Mouse (Mus musculus) gastrocnemius, postnatal 25 days (tissue): ENCODE data around the gene Rbfox1. TPM values are rescaled to one million over a fixed set of nuclear protein-coding genes. Genes with fewer than 3 reads are reported as not detected.

Experiments used
- DNase-seq: peaks from one replicate; pipeline ENCODE4 v3.0.0; 2022
- total RNA-seq, 2 experiments: library from RNA; stranded (reverse); gene quantifications; 1 replicate in 1 of 2; 2 replicates in 1 of 2; pipeline ENCODE4 v1.2.3; 2021

The Rbfox1 gene
- total RNA-seq, 2 experiments from 2014 or later: 146 to 174 TPM

DNA sequence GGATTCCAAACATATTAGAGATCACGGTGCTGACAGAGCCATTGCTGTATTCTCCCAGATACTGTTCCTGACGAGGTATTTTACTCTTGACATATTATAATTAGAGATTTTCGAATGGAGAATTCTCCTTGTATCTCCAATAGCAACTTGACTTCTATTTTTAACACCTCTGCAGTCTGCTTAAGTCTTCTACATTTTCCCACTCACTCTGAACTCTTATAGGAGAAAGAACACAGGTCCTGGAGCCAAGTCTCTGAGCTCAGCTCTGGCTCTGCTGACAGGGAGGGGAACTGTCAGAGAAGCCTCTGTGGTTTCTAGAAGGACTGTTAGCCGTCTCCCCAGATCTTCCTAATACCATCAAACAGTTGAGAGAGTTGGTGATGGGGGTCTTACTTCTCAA lies 1344.1 kb downstream of the Rbfox1 start:
- no peak for DNase-seq

DNA sequence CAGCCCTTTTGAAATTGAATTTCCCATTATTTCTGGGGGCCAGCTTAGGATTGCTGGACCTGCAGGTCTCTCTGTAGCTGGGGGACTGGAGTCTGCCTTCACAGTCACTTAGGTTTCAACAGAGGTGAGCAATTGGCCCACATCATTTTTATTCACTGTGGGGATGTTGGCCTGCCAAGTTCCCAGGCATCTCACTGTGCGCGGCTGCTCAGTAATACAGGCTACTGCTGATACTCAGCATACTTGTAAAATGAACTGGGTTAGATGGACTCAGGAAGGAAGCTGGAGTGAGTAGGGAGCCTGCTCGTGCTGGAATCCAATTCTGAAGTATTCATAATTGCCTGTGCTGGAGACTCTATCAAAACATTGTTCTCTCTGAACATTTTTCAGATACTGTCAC lies 1356.5 kb downstream of the Rbfox1 start:
- DNase-seq: no peak

DNA sequence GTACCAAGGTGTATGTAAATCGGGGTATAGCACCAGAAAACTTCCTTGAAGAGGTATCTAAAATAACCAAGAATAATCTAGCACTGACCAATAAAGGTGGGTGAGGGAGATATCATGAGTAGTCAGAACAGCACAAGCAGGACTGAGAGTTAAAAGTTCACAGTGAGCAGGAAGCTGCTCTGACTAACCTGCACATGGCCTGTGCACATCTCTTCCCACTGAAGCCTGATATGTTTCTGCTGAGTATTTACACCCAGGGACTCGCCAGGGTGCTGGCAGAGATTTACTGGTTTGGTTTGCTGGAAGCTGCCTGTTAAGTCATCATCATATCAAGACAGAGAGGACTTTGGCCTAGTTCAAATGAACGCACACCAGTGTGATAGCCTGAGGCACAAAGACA lies 1357.3 kb downstream of the Rbfox1 start:
- no peak for DNase-seq

DNA sequence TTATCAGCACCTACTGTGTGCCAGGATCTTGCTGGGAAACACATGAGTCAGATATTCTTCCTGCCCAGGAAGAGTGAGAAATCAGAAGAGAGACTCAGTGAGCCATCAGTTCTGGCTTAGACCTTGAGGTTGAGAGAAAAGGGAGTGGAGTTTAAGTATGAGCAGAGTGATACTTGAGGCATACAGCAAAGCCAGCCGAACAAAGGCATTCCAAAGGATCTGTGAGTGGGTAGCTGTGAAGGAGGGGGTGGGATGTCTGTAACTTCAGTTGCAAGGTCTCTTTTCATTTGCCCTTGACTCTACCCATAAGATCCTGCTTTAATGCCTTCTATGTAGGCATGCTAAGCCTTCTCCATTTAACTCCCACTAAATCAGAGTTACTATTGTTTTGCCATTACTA lies 1359.2 kb downstream of the Rbfox1 start:
- DNase-seq: no peak

DNA sequence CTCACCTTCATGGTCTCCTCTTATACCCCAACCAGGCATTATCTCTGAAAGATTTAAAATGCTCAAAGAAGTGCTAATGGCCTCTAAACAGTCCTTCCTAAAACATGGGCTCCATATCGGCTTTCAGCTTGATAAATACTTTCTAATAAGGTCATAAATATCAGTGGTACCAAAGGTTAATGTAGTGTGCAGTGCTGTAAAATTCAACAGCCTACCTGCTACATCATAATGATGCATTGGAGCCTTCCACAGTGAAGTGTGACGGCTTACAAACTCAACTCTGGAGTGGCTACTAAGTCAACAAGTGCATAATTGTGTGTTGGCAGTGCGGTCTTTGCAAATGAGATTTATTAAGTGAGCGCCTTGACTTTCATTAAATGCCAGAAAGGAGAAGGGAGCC lies 1366.5 kb downstream of the Rbfox1 start:
- DNase-seq: no peak

DNA sequence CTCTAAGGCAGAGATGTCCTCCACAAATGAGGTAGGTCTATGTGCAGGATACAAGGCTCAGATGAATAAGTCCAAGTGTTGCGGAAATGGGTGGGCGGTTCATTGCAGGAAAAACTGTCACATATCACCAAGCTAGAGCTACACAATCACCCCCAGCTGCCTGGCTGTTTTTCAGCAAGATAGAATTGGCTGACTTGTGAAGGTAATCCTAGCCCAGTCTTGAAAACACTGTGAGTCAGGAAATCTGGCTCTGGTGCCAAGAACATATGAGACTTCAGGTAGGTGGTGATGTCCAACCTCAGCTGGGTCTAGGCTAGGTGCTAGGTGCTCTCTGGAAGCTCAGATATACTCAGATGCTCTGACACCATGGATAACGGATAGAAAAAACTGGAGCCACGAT lies 1372.2 kb downstream of the Rbfox1 start:
- DNase-seq: no peak

DNA sequence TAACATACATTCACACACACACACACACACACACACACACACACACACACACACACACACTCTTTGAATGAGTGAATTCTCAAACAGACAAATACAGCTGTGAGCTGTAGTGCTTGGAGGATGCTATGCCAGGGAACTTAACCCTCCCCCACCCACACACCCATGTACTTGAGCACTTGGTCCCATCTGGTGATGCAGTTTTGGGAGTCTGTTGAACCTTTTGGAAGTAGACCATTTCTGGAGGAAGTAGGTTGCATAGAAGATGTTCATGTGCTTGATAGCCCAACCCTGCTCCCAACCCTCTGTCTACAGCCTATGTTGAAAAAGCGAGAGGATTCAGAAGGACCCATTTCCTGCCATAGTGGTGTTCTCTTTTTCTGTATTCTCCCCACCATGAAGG lies 1378.1 kb downstream of the Rbfox1 start:
- DNase-seq: no peak

DNA sequence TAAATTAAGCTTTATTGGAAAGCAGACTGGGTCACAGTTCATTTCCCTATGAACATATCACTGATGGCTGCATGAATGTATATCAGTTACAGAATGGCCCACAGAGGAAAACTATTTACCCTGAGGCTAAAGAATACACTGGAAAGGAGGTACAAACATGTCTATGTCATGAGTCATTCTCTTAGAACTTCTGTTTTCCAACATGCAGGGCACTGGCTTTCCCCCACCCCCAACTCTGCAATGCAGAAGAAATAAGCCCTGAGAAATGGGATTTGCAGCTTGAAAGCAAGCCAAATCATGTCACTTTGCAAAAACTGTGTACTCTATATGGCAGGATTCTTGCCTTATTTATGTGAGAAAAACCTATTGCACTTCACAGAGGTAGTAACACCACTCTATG lies 1380.6 kb downstream of the Rbfox1 start:
- no peak for DNase-seq

DNA sequence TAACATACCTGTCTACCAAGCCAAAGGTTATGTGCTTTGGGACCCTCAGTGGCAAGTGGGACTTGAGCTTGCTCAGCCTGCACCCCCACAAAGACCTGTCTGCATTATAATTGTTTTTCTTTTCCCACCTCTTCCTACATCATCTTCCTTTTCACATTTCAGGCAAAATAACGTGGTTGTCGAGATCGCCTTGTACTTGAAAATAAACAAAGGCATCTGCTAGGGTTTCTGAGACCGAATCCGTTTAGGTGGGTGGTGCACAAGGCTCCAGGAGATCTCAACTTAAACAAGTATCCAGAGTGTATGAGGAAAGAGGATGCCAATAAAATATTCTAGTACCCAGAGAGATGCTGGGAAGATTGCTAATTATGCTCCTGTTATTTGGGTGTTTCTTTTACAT lies 1390.3 kb downstream of the Rbfox1 start:
- DNase-seq: no peak

DNA sequence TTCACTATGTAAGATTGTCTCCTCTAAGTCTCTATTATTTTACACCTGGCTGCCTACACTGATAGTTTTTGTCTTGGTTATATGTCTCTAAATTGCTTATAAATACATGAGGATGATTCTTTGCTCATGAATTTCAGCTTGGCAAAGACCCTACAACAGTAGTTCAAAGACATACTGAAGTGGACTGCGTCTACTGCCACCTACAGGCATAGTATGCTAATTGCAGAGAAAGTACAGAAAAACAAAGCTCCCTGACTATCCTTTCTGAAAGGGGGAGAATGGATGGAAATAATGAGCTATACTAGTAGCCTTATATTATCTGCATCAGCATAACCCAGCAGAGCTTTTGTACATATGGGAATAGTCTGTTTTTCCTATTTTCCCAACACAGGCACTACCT lies 1390.7 kb downstream of the Rbfox1 start:
- DNase-seq: no peak

DNA sequence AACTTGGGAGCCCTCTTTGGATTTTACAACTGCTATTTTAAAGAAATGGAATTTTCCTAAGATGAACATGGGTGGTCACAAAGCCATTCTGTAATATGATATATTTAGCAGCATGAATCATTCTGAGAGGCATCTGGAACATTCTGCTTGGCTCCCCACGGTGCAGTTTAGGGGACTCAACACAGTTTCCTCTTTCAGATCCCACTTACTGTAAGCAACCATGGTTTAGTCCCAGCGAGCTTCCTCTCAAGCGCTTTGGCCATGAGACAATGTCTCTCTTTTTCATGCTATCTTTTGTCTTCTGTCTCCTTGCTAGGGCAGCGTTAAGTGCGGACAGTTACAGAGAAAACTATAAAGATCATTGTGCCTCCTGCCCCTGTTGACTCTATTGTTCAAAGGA lies 1394.4 kb downstream of the Rbfox1 start:
- no peak for DNase-seq

DNA sequence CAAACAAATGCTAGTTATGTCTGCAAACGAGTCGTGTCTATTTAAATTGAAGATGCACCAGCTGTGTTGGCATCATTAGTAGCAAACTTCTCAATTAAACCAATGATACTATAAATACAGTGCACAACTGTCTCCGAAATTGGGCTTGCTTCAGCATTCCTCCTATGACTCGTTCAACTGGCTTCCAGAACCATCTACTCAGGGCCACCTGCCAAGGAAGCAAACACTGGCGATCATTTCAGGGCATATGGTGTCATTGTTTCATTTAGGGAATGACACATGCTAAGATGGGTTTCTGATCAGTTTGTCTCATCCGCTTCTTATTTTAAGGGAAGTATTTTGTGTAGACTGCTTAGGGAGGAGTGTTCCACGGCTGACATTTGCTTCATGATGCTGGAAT lies 1397.1 kb downstream of the Rbfox1 start:
- DNase-seq: peak; percentile 29

DNA sequence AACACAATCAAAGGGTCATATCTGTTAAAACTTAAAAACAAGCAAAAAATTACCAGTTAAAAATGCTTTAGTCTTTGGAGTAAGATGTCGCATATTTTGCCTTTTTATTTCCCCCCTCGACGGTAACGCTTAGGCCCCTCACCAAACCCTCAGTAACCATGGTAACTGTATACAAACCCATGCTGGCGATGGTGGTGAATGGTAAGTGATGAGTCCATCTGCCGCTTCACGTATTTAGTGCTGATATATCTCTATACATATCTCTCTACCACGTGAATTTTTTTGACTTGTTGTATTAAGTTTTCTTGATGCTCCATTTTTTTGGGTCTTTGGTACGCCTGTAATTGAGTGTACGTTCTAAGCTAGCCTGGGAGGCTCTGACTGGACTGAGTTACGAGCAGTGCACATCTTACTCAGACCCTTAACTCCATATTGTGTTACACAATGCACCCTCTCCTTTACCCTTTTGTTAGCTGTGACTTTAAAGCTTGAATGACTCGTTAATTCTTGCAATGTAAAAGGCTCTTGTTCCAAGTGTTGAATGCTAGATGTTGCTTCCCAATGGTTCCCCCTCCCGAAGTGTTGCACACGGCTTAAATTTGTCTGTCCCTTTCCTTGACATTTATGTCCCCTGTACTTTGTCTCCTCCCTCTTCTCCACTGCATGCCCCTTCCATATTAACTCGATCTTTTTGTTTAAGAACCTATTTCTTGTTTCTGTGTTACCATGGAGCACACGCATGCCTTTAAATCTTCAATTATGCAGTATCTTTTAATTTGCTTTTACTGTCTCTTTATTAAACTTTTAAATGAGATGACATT lies 1408.0 kb downstream of the Rbfox1 start:
- no peak for DNase-seq

DNA sequence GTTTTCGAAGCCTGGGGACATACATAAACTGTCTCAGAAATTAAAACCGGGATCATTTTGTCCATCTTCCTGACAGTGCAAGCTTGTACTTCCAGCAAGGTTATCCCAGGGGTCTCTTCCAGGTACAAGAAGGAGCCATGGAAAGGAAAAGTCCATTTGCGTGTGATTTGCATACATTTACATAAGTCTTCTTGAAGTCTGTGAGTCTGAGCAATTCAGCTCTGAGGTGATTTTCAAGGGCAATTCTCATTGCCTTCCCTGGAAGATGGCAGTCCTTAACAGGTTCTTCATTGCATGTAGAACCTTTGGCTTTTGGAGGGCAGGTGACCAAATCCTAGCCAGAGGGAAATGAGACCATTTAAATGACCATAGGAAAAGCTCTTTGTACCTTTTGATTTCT lies 1417.3 kb downstream of the Rbfox1 start:
- DNase-seq: no peak

DNA sequence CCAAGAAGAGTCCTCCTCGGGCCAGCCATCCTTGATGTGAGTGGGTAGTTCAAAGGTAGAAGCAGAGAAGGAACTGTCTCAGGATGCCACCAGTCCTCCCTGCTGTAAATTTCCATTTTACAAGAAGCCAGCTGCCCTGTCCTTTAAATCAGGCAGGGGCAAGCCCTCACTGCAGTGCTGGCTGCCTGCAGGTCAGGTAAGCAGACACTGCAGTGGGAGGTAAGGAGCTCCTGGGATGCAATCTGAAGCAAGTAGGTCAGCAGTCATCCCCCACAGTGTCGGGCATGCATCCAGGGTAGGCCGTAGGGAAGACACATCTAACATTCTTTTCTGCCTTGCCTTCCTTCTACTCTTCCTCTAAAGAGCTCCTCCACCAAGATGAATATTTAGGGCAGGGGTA lies 1444.0 kb downstream of the Rbfox1 start:
- DNase-seq: peak; percentile 31

DNA sequence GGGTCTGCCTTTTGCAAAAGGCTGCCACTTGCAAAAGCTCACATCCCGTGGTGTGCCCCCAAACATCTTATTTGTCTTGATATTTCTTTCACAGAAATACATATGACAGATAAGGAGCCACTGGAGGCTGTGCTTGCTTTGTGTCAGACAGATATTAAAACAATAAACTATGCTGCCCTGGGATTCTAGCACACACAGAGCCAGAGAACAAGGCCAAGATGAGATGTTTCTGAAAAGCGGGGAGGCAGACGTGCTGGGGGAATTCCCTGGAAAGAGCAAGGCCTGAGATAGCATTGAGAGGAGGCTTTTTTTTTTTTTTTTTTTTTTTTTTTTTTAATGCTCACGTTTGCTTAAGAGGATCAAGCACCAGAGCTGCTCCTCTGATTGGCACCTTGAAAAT lies 1456.0 kb downstream of the Rbfox1 start:
- no peak for DNase-seq

DNA sequence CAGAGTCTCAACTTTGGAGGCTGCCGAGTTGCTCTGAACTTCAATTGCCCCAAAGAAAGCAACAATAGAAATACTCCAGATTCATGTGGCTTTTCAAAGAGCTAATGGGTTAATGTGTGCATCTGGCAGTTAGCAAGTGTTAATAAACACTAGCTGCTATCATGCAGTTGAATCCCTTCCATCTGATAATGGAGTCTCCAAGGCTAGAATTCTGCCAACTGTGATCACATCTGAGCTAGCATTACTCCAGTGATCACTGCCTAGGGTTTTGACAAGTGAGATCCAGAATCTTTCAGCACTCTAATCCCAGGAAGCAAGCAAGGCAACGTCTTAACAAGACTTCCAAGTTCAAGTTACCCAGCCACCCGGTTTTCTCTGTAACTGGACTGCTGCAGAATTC lies 1460.1 kb downstream of the Rbfox1 start:
- DNase-seq: no peak

DNA sequence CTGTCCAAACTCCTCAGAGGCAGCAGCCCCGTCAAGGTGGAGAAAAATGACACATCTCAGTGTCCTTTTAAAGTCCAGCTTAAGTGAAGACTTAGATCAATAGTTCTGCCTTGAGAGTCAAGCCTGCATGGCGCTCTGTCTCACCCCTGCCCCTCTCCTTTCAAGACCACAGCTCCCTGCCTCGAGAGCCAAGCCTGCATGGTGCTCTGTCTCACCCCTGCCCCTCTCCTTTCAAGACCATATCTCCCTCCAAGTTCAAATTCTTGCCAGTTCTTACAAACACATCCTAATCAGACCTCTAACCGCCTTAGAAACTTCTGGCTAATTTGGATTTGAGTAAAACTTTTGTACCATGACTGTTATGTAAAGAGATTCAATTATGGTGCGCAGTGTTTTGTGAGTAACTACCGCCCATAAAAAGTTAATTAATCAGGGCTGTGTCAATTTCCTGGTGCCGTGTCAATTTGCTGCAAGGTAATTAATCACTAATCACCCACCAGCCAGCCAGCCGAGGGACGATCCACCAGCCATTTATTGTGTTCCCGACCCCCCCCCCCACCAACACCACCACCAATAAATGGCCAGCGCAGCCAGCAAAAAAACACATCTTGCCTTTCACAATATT lies 1461.0 kb downstream of the Rbfox1 start:
- DNase-seq: no peak

DNA sequence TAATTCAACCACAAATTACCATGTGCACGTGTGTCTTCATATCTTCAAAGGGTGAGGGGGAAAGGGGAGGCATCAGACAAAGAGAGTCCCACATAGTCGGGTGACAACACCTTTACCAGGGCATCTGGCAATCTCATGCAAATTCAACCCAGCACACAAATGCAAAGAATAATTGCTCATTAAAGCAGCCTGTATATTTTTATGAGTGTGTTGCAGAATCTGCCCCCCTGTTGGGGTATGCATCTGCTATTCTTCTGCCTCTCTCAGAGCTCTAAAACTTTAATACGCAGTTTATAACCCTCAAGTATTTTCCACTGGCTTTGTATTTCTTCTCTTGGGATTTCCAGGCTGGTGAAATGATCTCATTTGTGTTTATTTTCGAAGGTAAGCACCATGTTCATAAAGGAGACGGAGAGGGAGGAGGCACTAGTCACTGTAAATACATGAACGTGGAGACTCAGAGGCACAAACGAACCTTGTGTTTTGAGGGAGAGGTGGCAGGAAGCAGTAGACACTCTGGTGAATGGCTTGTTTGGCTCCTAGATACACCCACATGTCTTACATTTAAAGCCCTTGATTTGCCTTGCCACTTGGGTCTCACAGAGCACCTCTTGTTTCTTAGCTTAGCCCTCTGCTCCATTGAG lies 1462.5 kb downstream of the Rbfox1 start:
- DNase-seq: no peak

DNA sequence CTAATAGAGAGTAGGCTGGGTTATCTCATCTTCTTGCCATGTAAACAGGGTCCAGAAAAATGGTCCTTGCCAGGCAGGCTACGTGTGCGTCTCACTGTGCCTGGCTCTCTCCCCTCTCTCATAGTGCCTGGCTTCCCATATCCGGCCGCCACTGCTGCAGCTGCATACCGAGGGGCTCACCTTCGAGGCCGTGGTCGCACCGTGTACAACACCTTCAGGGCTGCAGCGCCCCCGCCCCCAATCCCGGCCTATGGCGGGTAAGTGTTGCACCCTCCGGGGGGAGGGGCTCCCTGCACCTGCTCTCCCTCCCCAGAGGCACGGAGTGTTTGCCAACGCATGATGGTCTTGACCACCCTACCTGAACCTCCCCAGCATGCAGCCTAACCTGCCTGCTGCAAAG lies 1467.7 kb downstream of the Rbfox1 start:
- no peak for DNase-seq

DNA sequence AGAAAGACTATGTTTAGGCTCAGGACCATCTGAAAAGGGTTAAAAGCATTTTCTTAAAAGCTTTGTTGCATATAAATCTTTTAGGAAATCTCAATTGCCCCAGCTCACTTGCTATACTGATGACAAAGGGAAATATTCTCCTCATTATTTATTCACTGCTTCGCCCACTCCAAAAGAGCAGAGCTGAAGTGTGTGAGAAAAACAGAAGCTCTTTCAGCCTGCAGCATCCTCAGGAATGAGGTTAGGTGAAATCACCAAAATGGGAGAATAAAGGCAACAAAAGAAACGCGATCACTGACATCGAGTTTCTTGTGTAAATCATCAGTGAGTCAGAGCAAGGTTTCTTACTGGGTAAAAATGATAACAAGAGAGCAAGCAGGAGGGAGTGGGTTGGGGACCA lies 1469.0 kb downstream of the Rbfox1 start:
- DNase-seq: no peak

DNA sequence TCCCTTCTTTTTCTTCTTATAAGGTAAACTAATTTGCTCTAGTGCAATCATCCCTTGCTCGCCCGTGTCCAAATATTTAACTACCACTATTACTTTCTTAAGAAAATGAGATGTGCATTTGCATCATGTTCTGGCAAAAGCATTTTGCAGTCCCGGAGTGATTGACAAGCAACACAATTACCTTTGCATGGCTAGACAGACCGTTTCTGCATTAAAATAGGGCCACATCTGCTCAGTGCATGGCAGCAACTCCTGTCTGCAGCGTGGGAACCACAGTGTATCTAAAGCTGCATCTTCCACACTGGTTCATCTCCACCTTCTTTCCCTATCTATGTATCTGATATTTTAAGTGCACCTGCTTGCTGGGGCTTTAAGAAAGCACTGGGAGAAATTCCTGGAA lies 1473.9 kb downstream of the Rbfox1 start:
- DNase-seq: no peak

DNA sequence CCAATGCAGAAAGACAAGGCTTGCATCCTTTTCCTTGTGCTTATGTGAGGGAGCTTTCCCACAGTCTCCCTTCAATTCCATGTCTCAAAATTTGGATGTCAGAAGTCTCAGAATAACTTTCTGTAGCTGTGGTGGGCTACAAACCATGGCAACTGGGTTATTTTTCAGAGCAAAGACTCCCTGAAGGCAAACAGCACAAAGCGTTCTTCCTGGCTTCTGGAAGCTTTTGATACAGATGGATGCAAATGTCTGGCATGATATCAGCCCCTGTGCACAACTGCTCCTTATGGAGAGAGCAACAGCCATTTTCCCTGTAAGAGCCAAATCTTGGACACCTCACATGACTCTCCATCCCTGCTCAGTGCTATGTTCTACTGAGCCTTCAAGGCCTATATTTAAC lies 1475.6 kb downstream of the Rbfox1 start:
- DNase-seq: no peak

DNA sequence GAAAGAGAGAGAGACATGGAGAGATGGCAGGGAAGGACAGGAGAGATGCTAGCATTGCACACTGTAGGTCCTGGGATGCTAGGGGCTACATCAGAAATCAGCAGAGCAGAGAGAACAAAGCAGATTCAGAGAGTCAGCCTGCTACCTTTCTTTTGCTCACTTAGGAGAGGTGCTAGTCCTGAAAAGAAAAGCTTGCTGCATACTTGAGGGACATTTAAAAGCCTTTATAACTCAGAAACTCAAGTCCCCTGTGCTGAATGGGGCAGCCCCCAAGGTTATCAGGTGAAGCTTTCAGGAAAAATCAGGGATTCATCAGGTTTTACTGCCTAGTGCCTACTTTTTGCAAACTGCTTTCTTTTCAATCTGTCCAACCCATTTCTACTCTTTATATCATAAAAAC lies 1480.7 kb downstream of the Rbfox1 start:
- DNase-seq: no peak
